Mouse (Mus musculus) myocyte (in vitro differentiated cells): ENCODE data around the gene Rrp15.

Experiments
- E2F4 ChIP-seq: IDR thresholded peaks from one replicate; pipeline ENCODE4 v1.6.1; 2011; ENCODE audit warnings: mild to moderate bottlenecking, control low read depth, moderate library complexity; ENCODE audit not compliant: insufficient read depth
- MYOD1 ChIP-seq, 3 experiments: IDR thresholded peaks; one replicate each; pipeline ENCODE4 v1.6.1; 2011; ENCODE audit warnings: control low read depth in 2 of 3, low read depth in 2 of 3, mild to moderate bottlenecking in 2 of 3, moderate library complexity in 1 of 3; ENCODE audit not compliant: insufficient read length in 2 of 3, control insufficient read depth in 1 of 3
- POLR2A ChIP-seq: IDR thresholded peaks from one replicate; pipeline ENCODE4 v1.6.1; 2011; ENCODE audit warnings: low read depth, mild to moderate bottlenecking, control low read depth, moderate library complexity; ENCODE audit not compliant: insufficient read length
- USF1 ChIP-seq: IDR thresholded peaks from one replicate; pipeline ENCODE4 v1.6.1; 2011; ENCODE audit warnings: low read depth, mild to moderate bottlenecking, control low read depth, moderate library complexity

- no peak for TF ChIP-seq E2F4
- TF ChIP-seq POLR2A: peak; percentile 25
- no peak for TF ChIP-seq MYOD1 (IDR thresholded peaks at IDR 0.05; ENCODE audit: control insufficient read depth in 1 of 3, insufficient read length in 2 of 3, low read depth in 2 of 3)
- TF ChIP-seq USF1: no peak
Observed at GRCm38 (mm10) chr1:186705915-186706248, 43.3 kb downstream of the Rrp15 start, which contains the start of gene Tgfb2.
